Mouse (Mus musculus): ENCODE data around the gene Cdcp2.

DNA sequence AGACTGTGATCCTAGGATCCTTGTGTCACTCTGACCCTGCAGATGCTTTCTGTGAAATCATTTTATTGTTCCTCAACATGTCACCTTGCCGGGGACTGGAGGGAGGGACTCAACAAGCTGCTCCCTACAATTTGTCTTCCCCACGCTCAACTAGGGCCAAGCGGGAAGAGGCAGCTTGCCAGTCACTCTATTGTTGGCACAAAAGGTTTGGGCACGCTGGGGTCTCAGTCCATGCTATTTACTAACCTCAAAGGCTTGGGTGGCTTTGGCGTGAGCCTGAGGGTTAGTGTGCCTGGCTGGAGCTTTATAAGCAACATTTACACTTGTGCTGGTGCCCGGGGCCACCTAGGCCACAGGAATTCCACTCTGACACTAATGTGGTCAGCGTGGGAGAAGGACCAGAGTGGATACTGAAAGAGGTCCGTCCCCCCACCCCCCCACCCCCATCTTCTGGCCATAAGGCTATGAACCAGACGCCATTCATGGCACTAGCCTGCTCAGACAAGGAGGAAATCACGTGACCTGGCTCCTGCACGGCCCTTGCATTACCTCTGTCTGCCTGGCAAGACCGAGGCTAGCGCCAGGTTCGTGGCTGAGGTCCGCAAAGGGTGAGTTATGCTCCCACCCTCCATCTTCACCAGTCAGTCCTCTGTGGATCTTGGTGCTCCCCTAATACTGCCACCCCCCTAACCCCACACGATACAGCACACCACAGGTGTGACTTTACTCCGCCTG is 2.3 kb downstream of the Cdcp2 start:
- no peak for TF ChIP-seq ZC3H11A (IDR thresholded peaks at IDR 0.05; ENCODE audit: borderline replicate concordance, low read depth, low read length)
- no peak for TF ChIP-seq MAFK (IDR thresholded peaks at IDR 0.05; ENCODE audit: insufficient read depth, low read depth, low read length)
- no peak for TF ChIP-seq HCFC1 (IDR thresholded peaks at IDR 0.05; ENCODE audit: borderline replicate concordance, insufficient read depth, low read length)
- TF ChIP-seq ZNF384 (IDR thresholded peaks at IDR 0.05; ENCODE audit: low read depth, low read length): no peak

Data from ES-E14 (cell line).